Mouse (Mus musculus) limb, embryonic 10.5 days (tissue): Measurements from ENCODE around the gene Cryab. TPM values are rescaled to one million over a fixed set of nuclear protein-coding genes. Genes with fewer than 3 reads are reported as not detected.
A peak's percentile ranks its signal among the peaks of the same experiment; 100 is the strongest.

Experiments
- DNase-seq: peaks from one replicate; pipeline ENCODE4 v3.0.0-alpha.2; 2017; ENCODE audit warnings: low spot score
- H3K27ac ChIP-seq: fragments of 300-500 bp; sonication (generic); 2 replicates; pipeline ENCODE4 v1.5.1; 2016; ENCODE audit warnings: mild to moderate bottlenecking
- H3K27me3 ChIP-seq: fragments of 300-500 bp; sonication (generic); 2 replicates; pipeline ENCODE4 v1.6.1; 2016; ENCODE audit warnings: low read depth, mild to moderate bottlenecking; ENCODE audit not compliant: poor library complexity, severe bottlenecking
- H3K36me3 ChIP-seq: fragments of 300-500 bp; sonication (generic); 2 replicates; pipeline ENCODE4 v1.6.1; 2016; ENCODE audit warnings: mild to moderate bottlenecking, moderate library complexity
- H3K4me1 ChIP-seq: fragments of 300-500 bp; sonication (generic); 2 replicates; pipeline ENCODE4 v1.6.1; 2016
- H3K4me3 ChIP-seq: fragments of 300-500 bp; sonication (generic); 2 replicates; pipeline ENCODE4 v1.5.1; 2016; ENCODE audit warnings: mild to moderate bottlenecking, moderate library complexity
- H3K9me3 ChIP-seq: fragments of 300-500 bp; sonication (generic); replicated peaks from 2 replicates; pipeline ENCODE4 v1.6.1; 2016; ENCODE audit warnings: mild to moderate bottlenecking
- WGBS: fragments of 180-500 bp; shearing (Covaris S2); methylation state at CpG from one replicate; pipeline ENCODE4 v1.1.7; 2016; 5-methylcytosine and 5-hydroxymethylcytosine counted together
- polyA plus RNA-seq: library from polyadenylated mRNA; unstranded; fragments of >200 nt; fragmentation: Nextera tagmentation; extraction: Ambion mirVana; gene quantifications from 2 replicates; pipeline ENCODE4 v1.2.1, GENCODE M21; 2016

Gene Cryab
- 2.4 and 3.1 TPM in 2 replicates for polyA plus RNA-seq

DNA sequence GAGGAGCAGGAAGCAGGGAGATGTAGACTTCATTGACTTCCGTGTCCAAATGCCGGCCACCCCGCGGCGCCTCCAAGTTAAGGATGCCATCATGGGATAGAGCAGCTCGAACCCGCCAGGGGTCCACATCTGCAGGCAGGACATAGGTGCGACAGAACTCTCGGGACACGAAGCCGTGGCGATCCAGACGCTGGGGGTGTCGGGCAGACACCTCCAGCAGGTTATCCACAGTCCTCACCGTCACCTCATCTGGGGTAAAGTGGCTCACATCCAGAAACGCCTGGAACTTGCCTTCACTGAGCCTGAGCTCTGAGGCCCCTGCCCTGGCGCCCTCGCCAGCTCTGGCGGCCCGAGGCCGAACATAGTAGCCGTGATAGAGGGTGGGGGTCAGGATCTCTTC lies at the start of gene Cryab:
TSS of gene Cryab (plus strand) at position 3 of the 400 bp plus-strand sequence.
- Histone ChIP-seq H3K36me3 (no peaks in the 10 kb centered on the region), H3K4me3 (no peak within 1 kb of the TSS), H3K4me1 (peaks cover 17% of the 10 kb centered on the region), H3K9me3 (no peaks in the 10 kb centered on the region), H3K27me3 (peaks cover 42% of the 10 kb centered on the region), H3K27ac (peak within 1 kb of the TSS; percentile 23; the same call in 1 of the 2 replicates)
- 72% methylated on average over 22 of the region's 22 CpGs for WGBS
- no peak for DNase-seq

DNA sequence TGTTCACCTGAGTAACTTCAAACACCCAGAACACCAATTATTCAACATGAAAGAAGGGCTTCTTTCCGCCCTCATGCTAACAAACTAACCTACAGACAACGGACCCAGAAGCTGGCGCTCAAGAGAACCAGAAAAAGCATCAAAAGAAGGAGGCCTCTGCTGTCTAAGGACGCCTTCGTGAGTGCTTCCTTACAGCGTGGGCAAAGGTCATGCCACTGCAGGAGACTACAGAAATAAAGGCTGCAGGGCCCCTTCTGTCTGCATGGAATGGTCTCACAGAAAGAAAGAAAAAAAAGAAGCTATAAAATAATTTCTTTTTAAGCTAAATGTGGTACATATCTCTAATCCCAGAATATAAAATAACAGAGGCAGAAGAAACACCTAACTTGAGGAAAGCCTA lies 46.2 kb upstream of the Cryab start:
- WGBS, result 66% methylated on average over 6 of the region's 6 CpGs
- Histone ChIP-seq H3K27ac (no peak overlapping the region), H3K9me3 (no peaks in the 10 kb centered on the region), H3K36me3 (peaks cover 93% of the 10 kb centered on the region), H3K4me1 (no peaks in the 10 kb centered on the region), H3K27me3 (peaks cover 14% of the 10 kb centered on the region), H3K4me3 (no peak overlapping the region)
- DNase-seq, result no peak

DNA sequence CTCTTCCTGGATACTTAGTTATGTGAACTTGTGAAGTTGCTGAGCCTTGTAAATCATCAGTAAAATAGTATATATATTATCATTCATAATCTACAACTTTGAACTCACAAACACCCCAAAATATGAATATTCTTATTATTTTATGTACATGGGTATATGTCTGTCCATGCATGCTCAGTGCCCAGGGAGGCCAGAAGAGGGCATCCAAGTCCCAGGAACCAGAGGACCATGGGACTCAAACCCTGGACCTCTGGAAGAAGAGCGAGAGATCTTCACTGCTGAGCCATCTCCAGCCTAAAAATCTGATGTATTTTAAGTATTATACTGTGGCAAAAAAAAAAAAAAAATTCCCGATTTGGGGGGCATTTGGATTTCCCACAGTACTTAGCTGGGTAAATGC lies 42.0 kb upstream of the Cryab start:
- H3K9me3 ChIP-seq, result no peaks in the 10 kb centered on the region
- H3K36me3 ChIP-seq, result peaks cover 71% of the 10 kb centered on the region
- WGBS, result 31% methylated on average over 2 of the region's 2 CpGs
- H3K4me3 ChIP-seq, result no peak overlapping the region
- no peak overlapping the region for H3K27ac ChIP-seq
- peak; percentile 54 for DNase-seq
- no peaks in the 10 kb centered on the region for H3K27me3 ChIP-seq
- peaks cover 4% of the 10 kb centered on the region for H3K4me1 ChIP-seq

DNA sequence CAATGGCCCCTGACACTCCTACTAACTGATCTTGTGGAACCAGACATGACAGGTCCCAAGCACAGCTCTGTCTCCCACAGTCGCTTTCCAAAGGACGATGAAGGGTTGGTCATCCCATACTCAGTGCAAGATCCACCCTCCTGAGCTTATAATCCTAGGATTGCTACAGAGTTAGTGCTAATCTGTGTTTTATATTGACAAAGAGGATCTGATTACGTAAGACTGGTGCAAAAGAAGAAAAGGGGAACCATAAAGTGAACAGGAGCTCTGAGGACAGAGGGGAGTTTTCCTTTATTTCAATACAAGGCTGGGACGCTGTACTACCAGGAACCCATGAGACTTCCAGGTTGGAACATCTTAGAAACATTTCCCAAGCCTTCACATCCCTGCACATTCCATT lies 39.8 kb upstream of the Cryab start:
- Histone ChIP-seq H3K4me3 (no peak overlapping the region), H3K9me3 (no peaks in the 10 kb centered on the region), H3K36me3 (peaks cover 66% of the 10 kb centered on the region), H3K27me3 (no peaks in the 10 kb centered on the region), H3K27ac (no peak overlapping the region), H3K4me1 (peaks cover 13% of the 10 kb centered on the region)
- WGBS, result 93% methylated on average over 4 of the region's 4 CpGs
- no peak for DNase-seq

DNA sequence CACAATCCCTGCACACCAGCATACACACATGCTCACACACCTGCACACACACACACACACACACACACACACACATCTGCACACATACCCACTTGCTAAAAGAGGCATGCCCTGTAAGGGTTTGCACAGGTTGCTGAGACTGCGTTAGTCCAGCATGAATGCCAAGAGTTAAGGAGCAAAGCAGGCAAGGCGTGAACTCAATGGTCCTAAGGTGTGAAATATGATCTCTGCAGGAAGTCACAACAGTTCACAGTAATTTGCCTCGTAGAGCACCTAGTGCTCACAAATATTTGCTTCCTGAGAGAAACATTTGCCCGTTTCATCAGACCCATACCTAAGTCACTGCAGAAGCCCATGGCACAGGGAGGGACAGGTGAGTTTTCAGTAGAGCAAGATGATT lies 36.9 kb upstream of the Cryab start:
- WGBS, result 52% methylated on average over 4 of the region's 4 CpGs
- Histone ChIP-seq H3K9me3 (no peaks in the 10 kb centered on the region), H3K4me1 (peaks cover 13% of the 10 kb centered on the region), H3K27ac (no peak overlapping the region), H3K27me3 (no peaks in the 10 kb centered on the region), H3K4me3 (no peak overlapping the region), H3K36me3 (peaks cover 66% of the 10 kb centered on the region)
- DNase-seq, result no peak

DNA sequence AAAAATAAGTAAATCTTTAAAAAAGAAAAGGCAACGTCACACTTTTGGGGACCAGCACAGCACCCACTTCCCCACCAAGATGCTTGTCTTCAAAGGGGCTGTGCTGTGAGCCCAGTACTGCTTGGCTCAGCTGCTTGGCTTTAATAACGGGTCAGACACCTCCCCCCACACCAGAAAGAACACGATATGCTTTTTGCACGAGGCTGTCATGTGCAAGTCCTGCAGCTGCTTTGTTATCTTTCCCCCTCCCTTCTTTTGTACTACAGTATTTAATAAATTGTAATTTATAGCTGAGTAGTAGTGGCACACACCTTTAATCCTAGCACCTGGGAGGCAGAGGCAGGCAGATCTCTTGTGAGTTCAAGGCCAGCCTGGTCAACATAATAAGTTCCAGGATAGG lies 32.2 kb upstream of the Cryab start:
- peaks cover 38% of the 10 kb centered on the region for H3K4me1 ChIP-seq
- no peak for DNase-seq
- no peaks in the 10 kb centered on the region for H3K27me3 ChIP-seq
- H3K4me3 ChIP-seq, result no peak overlapping the region
- WGBS, result 91% methylated on average over 4 of the region's 4 CpGs
- no peak overlapping the region for H3K27ac ChIP-seq
- no peaks in the 10 kb centered on the region for H3K9me3 ChIP-seq
- peaks cover 68% of the 10 kb centered on the region for H3K36me3 ChIP-seq

DNA sequence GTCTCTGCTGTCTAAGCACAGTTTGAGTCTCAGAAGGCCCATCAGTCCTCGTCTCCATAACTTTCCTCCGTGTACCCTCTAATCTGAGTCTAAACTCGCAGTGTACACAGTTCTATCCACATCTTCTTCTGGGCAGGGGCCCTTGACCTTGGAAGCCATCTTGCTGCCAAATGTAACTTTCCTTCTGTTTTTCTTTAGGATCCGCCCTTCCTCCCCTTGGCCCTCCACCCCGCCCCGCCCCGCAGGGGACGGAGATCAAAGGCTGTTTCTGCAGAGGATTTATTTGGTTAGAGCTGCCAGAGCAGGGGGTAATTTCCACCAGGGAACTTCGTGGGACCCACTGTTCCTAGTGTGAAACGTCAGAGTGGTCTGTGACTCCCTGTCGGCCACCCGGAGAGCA lies 30.1 kb upstream of the Cryab start:
- H3K9me3 ChIP-seq, result no peaks in the 10 kb centered on the region
- H3K27ac ChIP-seq, result peak overlapping the region; percentile 37
- WGBS, result 19% methylated on average over 12 of the region's 12 CpGs
- H3K27me3 ChIP-seq, result no peaks in the 10 kb centered on the region
- 0 out of 2 replicates have a peak overlapping the region, but pooled peaks have one; percentile 4 for H3K4me3 ChIP-seq
- H3K4me1 ChIP-seq, result peaks cover 49% of the 10 kb centered on the region
- DNase-seq, result no peak
- H3K36me3 ChIP-seq, result peaks cover 61% of the 10 kb centered on the region

DNA sequence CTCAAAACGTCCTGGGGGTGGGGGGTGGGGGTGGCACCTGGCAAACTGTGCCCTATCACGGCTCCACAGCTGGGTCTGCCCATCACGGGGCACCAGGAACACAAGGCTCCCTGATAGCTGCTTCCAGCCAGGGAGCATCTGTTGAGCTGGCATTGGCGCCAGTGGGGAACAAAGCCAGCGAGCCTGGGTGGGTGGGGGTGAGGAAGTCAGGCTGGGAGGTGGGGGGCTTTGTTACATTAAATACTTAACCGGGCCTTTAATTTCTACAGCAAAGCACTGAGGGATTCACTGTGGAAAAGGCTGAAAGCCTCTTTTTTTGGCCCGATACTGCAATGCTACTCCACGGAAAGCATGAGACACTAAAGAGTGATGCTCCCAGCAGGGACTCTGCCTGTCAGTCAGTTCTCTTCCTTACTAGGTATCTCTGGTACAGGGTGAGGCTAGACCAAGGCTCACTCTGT lies 28.6 kb upstream of the Cryab start:
- 47% methylated on average over 8 of the region's 8 CpGs for WGBS
- no peak for DNase-seq
- Histone ChIP-seq H3K36me3 (peaks cover 47% of the 10 kb centered on the region), H3K9me3 (no peaks in the 10 kb centered on the region), H3K4me1 (peaks cover 62% of the 10 kb centered on the region), H3K27me3 (no peaks in the 10 kb centered on the region), H3K4me3 (no peak overlapping the region), H3K27ac (peak overlapping the region; percentile 62; the same call in 1 of the 2 replicates)

DNA sequence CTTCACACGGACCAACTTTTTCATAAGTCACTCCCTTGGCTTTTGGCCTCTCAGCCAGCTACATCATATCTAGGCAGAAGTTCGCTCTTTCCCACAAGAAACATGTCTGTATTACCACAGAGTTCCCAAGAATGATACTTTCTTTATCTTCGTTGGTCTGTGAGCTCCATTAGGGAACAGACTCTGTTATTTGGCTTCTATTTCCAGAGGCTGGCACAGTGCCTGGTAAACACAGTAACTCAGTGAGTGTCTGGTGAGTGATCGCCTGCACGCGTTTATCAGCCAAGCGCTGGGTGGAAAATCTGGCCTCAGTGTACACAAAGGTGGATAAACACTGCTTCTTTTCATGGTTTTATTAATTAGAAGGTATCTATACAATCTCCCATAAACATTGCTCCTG lies 27.7 kb upstream of the Cryab start:
- peaks cover 70% of the 10 kb centered on the region for H3K4me1 ChIP-seq
- H3K27ac ChIP-seq, result no peak overlapping the region
- H3K27me3 ChIP-seq, result no peaks in the 10 kb centered on the region
- no peak for DNase-seq
- no peak overlapping the region for H3K4me3 ChIP-seq
- no peaks in the 10 kb centered on the region for H3K9me3 ChIP-seq
- peaks cover 40% of the 10 kb centered on the region for H3K36me3 ChIP-seq
- WGBS, result 86% methylated on average over 7 of the region's 7 CpGs

DNA sequence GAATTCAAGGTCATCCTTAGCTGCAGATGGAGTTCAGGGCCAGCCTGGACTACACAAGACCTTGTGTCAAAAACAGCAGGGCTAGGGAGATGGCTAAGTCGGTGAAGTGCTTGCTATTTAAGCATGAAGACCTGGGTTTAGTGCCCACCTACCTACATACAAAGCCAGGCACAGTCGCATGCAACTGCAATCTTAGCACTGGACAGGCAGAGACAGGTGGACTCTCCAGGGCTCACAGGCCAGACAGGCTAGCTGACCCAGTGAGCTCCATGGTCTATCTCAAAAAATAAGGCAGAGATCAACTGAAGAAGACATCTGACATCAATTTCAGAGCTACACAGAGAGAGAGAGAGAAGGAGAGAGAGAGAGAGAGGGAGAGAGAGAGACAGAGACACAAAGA lies 27.0 kb upstream of the Cryab start:
- peak overlapping the region; percentile 4; the same call in 1 of the 2 replicates for H3K4me3 ChIP-seq
- WGBS, result 90% methylated on average over 2 of the region's 2 CpGs
- peaks cover 71% of the 10 kb centered on the region for H3K4me1 ChIP-seq
- DNase-seq, result no peak
- H3K27ac ChIP-seq, result 0 out of 2 replicates have a peak overlapping the region, but pooled peaks have one; percentile 32
- no peaks in the 10 kb centered on the region for H3K9me3 ChIP-seq
- peaks cover 33% of the 10 kb centered on the region for H3K36me3 ChIP-seq
- no peaks in the 10 kb centered on the region for H3K27me3 ChIP-seq

DNA sequence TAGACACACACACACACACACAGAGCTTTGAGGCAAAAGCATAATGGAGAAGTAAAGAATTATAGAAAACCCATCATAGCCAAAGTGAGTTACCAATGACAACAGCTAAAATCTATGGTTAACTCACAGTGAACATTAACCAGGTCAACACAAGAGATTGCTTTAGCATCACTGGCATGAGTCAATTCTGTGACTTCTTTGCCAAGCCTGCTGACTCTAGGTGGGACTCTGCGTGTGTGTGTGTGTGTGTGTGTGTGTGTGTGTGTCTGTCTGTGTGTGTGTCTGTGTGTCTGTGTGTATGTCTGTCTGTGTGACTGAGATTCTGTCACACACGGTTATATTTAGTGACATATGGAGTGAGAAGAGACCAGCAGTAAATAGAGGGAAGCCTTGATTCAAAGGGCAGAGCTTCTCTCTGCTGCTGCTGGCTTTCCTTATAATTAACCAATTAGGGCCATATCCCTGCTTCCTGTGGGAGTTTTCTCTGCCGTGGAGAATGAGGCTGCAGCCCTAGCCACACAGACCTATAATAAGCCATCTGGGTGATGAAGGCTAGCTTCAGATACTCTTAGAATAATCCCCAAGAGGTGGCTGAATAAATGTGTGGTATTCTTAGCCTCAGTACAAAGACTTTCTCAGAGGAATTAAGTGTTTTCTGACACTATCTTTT lies 26.3 kb upstream of the Cryab start:
- WGBS, result 35% methylated on average over 3 of the region's 3 CpGs
- H3K36me3 ChIP-seq, result peaks cover 27% of the 10 kb centered on the region
- no peak for DNase-seq
- H3K9me3 ChIP-seq, result no peaks in the 10 kb centered on the region
- no peaks in the 10 kb centered on the region for H3K27me3 ChIP-seq
- 0 out of 2 replicates have a peak overlapping the region, but pooled peaks have one; percentile 32 for H3K27ac ChIP-seq
- peaks cover 71% of the 10 kb centered on the region for H3K4me1 ChIP-seq
- 0 out of 2 replicates have a peak overlapping the region, but pooled peaks have one; percentile 4 for H3K4me3 ChIP-seq

DNA sequence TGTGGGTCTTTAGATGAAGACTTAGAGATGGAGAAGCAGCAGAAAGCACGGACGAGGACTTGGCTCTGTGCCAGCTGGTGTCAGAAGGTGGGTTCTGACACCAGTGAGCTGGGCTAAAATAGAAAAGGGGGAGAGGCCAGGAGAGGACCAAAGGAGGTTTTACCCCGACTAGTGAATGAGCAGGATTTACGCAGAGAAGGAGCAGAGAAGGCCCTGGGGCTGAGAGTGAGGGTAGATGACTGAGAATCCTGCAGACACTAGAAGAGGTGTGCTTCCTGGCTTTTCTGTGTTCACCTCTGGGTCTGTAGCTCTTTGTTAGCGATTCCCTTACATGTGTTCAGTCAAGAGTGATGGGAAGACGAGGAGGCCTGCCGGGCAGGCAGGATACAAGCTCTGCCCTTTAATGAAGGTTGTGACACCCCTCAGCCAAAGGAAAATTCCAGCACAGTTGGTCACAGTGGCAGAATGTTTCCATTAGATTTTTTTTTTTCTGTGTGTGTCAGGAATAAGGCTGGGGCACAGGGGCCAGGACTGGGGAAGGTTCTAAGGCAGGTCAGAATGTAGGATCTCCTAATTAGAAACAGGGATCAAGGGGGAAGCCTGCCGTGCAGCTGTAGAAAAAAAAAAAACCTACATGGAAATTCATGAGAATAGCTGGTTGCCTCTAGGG lies 25.1 kb upstream of the Cryab start:
- WGBS, result 27% methylated on average over 8 of the region's 8 CpGs
- peaks cover 19% of the 10 kb centered on the region for H3K36me3 ChIP-seq
- peak overlapping the region; percentile 77 for H3K4me3 ChIP-seq
- peak; percentile 58 for DNase-seq
- no peaks in the 10 kb centered on the region for H3K27me3 ChIP-seq
- peaks cover 68% of the 10 kb centered on the region for H3K4me1 ChIP-seq
- peak overlapping the region; percentile 96 for H3K27ac ChIP-seq
- no peaks in the 10 kb centered on the region for H3K9me3 ChIP-seq
